Mouse (Mus musculus) liver, embryonic 12.5 days (tissue): ENCODE results near the gene Casz1. TPM values are rescaled to one million over a fixed set of nuclear protein-coding genes. Genes with fewer than 3 reads are reported as not detected.
A peak's percentile ranks its signal among the peaks of the same experiment; 100 is the strongest.

Experiments
- ATAC-seq: fragments of 200-750 bp; cut with Nextera tagmentation; 2 replicates; pipeline ENCODE4 v1.8.0; 2017; ENCODE audit warnings: moderate number of reproducible peaks, mild to moderate bottlenecking, moderate library complexity
- H3K27ac ChIP-seq: fragments of 300-500 bp; sonication (generic); 2 replicates; pipeline ENCODE4 v1.5.1; 2016; ENCODE audit warnings: mild to moderate bottlenecking
- H3K27me3 ChIP-seq: fragments of 300-500 bp; sonication (generic); replicated peaks from 2 replicates; pipeline ENCODE4 v1.6.1; 2016; ENCODE audit warnings: mild to moderate bottlenecking, moderate library complexity
- H3K36me3 ChIP-seq: fragments of 300-500 bp; sonication (generic); 2 replicates; pipeline ENCODE4 v1.6.1; 2016; ENCODE audit warnings: mild to moderate bottlenecking, moderate library complexity
- H3K4me1 ChIP-seq: fragments of 300-500 bp; sonication (generic); 2 replicates; pipeline ENCODE4 v1.6.1; 2016
- H3K4me2 ChIP-seq: fragments of 300-500 bp; sonication (generic); 2 replicates; pipeline ENCODE4 v1.6.1; 2016; ENCODE audit warnings: mild to moderate bottlenecking, moderate library complexity
- H3K4me3 ChIP-seq: fragments of 300-500 bp; sonication (generic); 2 replicates; pipeline ENCODE4 v1.5.1; 2016; ENCODE audit warnings: mild to moderate bottlenecking, moderate library complexity
- H3K9ac ChIP-seq: fragments of 300-500 bp; sonication (generic); 2 replicates; pipeline ENCODE4 v1.6.1; 2016; ENCODE audit warnings: mild to moderate bottlenecking, moderate library complexity
- H3K9me3 ChIP-seq: fragments of 300-500 bp; sonication (generic); replicated peaks from 2 replicates; pipeline ENCODE4 v1.6.1; 2016; ENCODE audit warnings: mild to moderate bottlenecking, moderate library complexity
- WGBS: fragments of 180-500 bp; shearing (Covaris S2); methylation state at CpG from one replicate; pipeline ENCODE4 v1.1.7; 2016; ENCODE audit not compliant: insufficient replicate concordance; 5-methylcytosine and 5-hydroxymethylcytosine counted together
- polyA plus RNA-seq: library from polyadenylated mRNA; unstranded; fragments of >200 nt; fragmentation: Nextera tagmentation; extraction: Ambion mirVana; gene quantifications from 2 replicates; pipeline ENCODE4 v1.2.1, GENCODE M21; 2016

Gene Casz1
- polyA plus RNA-seq, result 0.50 and 0.60 TPM in 2 replicates

DNA sequence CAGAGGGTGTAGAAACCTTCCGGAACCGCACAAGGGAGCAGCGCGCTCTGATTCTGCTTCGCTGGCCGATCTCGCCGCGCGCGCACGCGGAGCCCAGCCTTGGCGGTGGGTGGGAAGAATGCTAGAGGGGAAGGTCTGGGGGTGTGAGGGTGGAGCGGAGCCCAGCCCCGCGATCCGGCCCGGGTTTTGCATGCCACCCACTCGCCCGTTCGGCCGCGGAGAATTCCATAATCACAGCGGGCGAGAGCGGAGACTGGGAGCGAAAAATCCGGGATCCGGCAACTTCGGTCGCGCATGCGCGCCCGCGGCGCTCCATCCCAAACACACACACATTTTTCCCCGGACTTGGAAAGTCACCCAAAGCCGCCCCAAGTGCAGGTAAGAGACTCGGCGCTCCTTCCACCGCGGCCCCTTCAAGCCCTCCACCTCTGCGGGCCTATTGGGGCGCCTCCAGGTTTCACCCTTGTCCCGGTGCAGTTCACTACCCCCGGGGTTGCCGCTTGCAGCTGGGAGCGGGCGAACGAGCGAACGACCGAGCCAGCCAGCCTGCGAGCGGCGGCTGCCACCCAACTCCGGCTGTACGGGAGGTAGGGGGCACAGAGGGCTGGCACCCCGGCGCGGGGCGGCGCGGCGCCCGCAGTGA is at the start of gene Casz1:
Casz1 (plus strand) TSS at position 293 of the 643 bp plus-strand sequence.
- Histone ChIP-seq H3K9me3 (no peaks in the 10 kb centered on the region), H3K4me2 (peak within 1 kb of the TSS; percentile 72), H3K27ac (no peak within 1 kb of the TSS), H3K4me1 (peaks cover 20% of the 10 kb centered on the region), H3K4me3 (peak within 1 kb of the TSS; percentile 50), H3K27me3 (peaks cover 96% of the 10 kb centered on the region), H3K36me3 (no peaks in the 10 kb centered on the region), H3K9ac (no peak within 1 kb of the TSS)
- peak; percentile 33 for ATAC-seq
- under 1% methylated on average over 68 of the region's 68 CpGs for whole genome bisulfite sequencing

DNA sequence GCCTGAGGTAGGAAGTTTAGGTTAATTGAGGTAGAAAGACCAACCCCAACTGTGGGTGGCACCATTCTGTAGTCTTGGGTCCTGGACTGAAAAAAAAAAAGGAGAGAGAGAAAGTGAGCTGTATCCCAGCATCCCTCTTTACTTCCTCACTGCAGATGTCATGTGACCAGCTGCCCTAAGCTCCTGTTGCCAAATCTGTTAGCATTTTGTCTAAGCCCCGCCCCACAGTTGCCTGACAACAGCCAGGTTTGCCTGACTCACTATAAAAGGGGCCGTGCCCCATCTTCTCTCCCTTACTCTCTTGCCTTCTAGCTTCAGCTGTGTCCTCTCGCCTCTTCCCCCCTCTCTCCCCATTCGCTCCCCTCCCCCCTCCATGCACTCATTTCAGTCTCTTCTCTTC is 45.4 kb upstream of the Casz1 start:
- Histone ChIP-seq H3K27ac (no peak overlapping the region), H3K27me3 (no peaks in the 10 kb centered on the region), H3K9me3 (no peaks in the 10 kb centered on the region), H3K36me3 (no peaks in the 10 kb centered on the region), H3K4me1 (no peaks in the 10 kb centered on the region), H3K9ac (no peak overlapping the region), H3K4me3 (no peak overlapping the region), H3K4me2 (no peak overlapping the region)
- 13% methylated on average over 4 of the region's 4 CpGs for WGBS
- ATAC-seq, result no peak

DNA sequence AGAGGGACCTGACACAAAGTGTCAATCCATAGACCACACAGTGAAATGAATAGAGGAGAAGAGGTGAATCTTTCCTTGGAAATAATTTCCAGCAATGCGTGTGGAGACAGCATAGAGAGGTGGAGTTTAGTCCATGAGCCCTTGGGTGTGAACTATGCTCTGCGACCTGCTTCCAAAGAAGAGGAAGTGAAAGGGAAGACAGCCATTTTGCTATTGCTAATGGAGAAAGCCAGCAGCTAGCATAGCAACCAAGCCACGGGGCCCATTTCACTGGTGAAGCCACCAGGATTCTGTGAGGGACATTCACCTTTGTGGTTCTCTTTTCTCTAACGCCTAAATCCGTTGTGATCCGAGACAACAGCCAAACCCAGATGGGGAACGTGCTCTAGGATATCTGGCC is 44.1 kb upstream of the Casz1 start:
- 65% methylated on average over 7 of the region's 7 CpGs for WGBS
- Histone ChIP-seq H3K4me1 (no peaks in the 10 kb centered on the region), H3K27me3 (no peaks in the 10 kb centered on the region), H3K27ac (no peak overlapping the region), H3K9me3 (no peaks in the 10 kb centered on the region), H3K9ac (no peak overlapping the region), H3K4me3 (no peak overlapping the region), H3K4me2 (no peak overlapping the region), H3K36me3 (no peaks in the 10 kb centered on the region)
- ATAC-seq, result no peak

DNA sequence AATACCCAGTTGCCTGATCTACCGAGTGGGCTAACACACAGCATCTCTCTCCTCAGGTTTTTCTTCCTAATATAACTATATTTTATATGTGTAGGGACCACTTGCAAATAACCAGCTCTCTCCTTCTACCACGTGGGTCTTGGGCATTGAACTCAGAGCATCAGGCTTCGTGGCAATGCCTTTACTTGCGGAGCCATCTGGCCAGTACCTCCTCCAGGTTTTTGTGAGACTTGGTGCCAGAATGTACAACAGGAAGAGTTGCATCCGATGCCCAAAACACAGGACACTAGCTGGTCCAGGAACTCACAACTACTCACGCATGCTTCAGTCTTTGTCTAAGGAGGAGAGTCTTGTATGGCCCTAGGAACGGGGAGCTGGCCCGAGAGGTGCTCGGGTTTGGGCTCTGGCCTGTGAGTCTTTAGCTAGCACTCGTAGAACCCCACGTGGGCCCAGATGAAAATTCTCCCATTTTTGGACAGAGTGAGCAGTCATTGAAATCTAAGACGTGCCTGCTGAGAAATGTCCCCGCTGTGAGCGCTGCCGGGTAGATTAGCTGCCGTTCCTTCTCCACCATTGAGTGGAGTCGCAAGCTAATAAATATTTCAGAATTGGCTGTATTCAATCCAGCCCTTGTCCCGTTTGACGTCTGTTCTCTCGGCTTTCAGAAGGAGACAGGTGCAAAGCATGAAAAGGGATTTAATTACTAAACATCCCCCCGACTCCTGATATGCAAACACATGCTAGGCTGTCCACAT is 38.0 kb upstream of the Casz1 start:
- 68% methylated on average over 21 of the region's 21 CpGs for whole genome bisulfite sequencing
- peaks cover 36% of the 10 kb centered on the region for H3K27me3 ChIP-seq
- H3K9me3 ChIP-seq, result no peaks in the 10 kb centered on the region
- no peak overlapping the region for H3K27ac ChIP-seq
- no peak for ATAC-seq
- H3K36me3 ChIP-seq, result no peaks in the 10 kb centered on the region
- H3K9ac ChIP-seq, result no peak overlapping the region
- H3K4me3 ChIP-seq, result no peak overlapping the region
- H3K4me1 ChIP-seq, result no peaks in the 10 kb centered on the region
- H3K4me2 ChIP-seq, result no peak overlapping the region

DNA sequence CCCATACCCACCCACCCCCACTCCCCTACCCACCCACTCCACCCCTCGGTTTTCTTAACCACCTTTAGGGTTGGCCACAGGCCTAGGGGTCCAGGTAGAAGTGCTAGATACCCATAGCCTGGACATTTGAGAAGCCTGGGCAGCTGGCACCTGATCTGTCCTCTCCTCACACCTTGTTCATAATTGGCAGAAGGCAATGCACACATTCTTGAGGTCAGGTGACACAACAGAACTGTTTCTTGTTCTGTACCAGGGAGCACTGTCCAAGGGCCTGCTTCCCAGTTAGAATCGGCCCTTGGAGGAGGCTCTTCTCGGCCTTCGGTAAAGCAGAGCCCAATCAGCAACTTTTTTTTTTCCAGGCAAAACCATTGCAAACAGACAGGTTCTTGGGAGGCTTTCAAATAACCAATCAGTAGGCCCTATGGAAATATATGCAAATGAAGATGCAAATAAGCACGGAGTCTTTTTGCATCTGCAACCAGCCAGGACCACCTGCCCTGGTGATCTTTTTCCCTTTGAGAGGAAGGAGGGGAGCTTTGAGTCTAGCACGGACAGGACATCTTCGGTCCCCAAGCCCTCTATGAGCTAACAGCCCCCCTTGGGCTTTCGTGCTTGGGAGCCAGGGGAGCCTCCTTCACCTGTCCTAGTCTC is 36.4 kb upstream of the Casz1 start:
- H3K27me3 ChIP-seq, result peaks cover 52% of the 10 kb centered on the region
- H3K4me3 ChIP-seq, result no peak overlapping the region
- no peaks in the 10 kb centered on the region for H3K4me1 ChIP-seq
- H3K9ac ChIP-seq, result no peak overlapping the region
- WGBS, result 41% methylated on average over 8 of the region's 8 CpGs
- no peaks in the 10 kb centered on the region for H3K36me3 ChIP-seq
- ATAC-seq, result no peak
- H3K27ac ChIP-seq, result no peak overlapping the region
- no peaks in the 10 kb centered on the region for H3K9me3 ChIP-seq
- no peak overlapping the region for H3K4me2 ChIP-seq

DNA sequence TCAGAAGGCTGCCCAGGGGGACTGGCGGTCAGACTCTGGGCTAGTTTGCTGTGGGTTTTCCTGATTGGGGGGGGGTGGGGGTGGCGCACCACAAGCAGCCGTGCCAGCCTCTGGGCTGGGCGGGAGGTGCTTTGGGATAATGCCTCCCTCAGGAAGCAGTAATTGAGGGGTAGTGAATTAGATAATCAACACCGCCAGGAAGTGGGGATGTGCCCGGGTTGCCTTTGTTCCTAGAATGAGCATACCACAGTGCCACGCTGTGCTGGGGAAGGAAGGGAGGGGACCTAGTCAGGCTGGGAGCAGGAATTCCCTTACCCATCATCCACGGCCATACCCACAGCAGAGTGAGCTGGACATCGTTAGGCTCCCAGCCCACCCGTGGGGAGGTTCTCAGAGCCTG is 35.6 kb upstream of the Casz1 start:
- Histone ChIP-seq H3K4me2 (no peak overlapping the region), H3K9me3 (no peaks in the 10 kb centered on the region), H3K4me1 (no peaks in the 10 kb centered on the region), H3K27me3 (peaks cover 60% of the 10 kb centered on the region), H3K9ac (no peak overlapping the region), H3K4me3 (no peak overlapping the region), H3K36me3 (no peaks in the 10 kb centered on the region), H3K27ac (no peak overlapping the region)
- ATAC-seq, result no peak
- WGBS, result 55% methylated on average over 10 of the region's 10 CpGs

DNA sequence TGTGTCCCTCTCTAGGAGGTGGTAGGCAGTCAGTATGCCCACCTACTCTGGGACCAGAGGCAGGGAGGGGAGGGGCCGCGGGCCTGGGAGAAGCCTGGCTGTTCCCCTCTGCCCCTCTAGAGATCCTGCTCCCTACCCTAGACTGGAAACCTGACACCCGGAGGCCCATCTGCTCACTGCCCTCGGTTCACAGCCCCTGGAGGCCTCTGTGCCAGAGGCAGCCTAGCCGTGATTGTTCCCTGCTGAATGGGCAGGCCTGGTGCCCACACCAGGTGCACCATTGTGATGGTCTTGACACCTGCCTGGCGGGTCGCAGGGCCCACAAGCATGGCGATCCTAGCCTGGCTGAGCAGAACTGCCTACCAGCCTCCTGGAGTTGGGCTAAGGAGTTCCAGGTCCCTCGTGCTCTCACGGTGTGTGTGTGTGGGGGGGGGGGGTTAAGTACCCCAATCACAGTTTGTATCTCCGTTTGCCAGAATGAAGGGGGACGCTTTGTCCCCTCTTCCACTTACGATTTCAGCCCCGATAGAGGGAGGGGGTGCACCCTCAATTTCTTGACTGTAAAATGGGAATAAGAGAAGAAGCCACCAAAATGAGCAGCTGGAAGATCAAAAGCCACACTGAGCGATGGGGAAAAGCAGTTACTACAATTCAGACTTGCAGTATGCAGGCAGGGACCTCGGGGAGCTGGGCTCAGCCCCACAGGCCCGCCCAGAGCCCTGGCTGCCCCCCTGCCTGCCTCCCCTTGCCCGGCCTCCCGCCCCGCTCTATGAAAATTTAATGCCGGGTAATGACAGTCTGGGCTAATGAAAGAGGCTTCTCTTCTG is 33.4 kb upstream of the Casz1 start:
- H3K27me3 ChIP-seq, result peaks cover 77% of the 10 kb centered on the region

DNA sequence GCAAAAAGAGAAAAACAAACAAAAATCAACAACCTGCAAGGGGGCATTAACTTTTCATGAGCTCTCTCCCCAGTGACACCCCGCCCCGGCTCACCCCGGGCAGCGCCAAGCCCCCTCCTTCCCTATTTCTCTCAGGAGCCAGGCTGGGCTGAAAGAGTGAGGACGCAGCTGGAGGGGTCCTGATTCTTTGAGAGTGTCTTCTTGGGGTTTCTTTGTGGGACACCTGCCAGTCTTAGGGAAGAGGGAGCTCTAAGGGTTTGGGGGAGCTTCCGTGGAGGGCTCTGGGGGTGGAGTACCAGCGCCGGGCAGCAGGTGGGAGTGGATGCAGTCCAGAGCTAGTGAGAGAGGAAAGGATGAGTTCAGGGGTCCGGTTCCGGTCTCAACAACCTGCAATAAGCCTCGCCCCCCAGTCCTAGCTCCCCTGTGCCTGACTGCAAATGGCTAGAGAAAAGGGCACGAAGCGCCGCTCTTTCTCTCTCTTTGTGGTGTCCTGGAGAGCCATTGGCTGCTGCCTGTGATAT is 32.8 kb upstream of the Casz1 start:
- Histone ChIP-seq H3K9me3 (no peaks in the 10 kb centered on the region), H3K4me3 (no peak overlapping the region), H3K27ac (no peak overlapping the region), H3K36me3 (no peaks in the 10 kb centered on the region), H3K4me2 (no peak overlapping the region), H3K9ac (no peak overlapping the region), H3K27me3 (peaks cover 84% of the 10 kb centered on the region), H3K4me1 (no peaks in the 10 kb centered on the region)
- no peak for ATAC-seq
- 13% methylated on average over 14 of the region's 14 CpGs for WGBS

More for the DNA sequence above, 33.4 kb upstream of the Casz1 start:
- 12% methylated on average over 21 of the region's 21 CpGs for WGBS
- Histone ChIP-seq H3K4me2 (no peak overlapping the region), H3K9me3 (no peaks in the 10 kb centered on the region), H3K36me3 (no peaks in the 10 kb centered on the region), H3K4me1 (no peaks in the 10 kb centered on the region), H3K27ac (no peak overlapping the region), H3K9ac (no peak overlapping the region), H3K4me3 (no peak overlapping the region)
- no peak for ATAC-seq

DNA sequence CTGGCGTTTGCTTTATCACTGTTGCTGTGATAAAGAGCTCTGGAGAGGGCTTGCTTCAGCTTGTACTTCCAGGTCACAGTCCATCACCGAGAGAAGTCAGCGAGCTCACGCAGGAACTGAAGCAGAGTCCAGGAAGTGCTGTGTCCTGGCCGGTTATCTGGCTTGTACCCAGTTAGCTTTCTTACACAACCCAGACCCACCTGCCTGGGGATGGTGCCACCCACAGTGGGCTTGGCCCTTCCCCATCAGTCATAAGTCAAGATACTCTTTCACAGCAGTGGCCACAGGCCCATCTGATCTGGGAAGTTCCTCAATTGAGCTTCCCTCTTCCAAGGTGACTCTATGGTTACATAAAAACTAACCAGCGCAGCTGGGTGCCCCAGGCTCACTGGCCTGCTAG is 31.6 kb upstream of the Casz1 start:
- H3K36me3 ChIP-seq, result no peaks in the 10 kb centered on the region
- no peak overlapping the region for H3K4me3 ChIP-seq
- ATAC-seq, result no peak
- no peaks in the 10 kb centered on the region for H3K9me3 ChIP-seq
- no peak overlapping the region for H3K27ac ChIP-seq
- WGBS, result 27% methylated on average over 6 of the region's 6 CpGs
- no peaks in the 10 kb centered on the region for H3K4me1 ChIP-seq
- peaks cover 88% of the 10 kb centered on the region for H3K27me3 ChIP-seq
- no peak overlapping the region for H3K4me2 ChIP-seq
- H3K9ac ChIP-seq, result no peak overlapping the region

DNA sequence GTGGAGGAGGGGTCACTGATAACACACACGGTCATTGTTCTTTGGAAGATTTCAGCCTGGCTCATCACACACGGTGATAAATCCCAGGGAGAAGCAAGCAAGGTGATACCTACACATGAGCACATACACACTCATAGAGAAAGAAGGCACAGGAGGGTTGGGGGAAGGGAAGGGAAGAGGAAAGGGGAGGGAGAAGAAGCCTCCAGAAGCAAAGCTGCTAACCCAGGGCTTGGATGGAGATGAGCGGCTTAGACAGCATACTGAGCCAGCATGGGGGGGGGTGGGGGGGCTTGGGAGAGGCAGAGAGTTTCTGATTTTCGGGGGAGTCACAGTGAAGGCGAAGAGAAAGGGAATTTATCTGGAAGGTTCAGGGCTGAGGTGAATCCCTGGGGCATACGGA is 30.2 kb upstream of the Casz1 start:
- H3K27ac ChIP-seq, result no peak overlapping the region
- H3K4me2 ChIP-seq, result no peak overlapping the region
- H3K9ac ChIP-seq, result no peak overlapping the region
- H3K27me3 ChIP-seq, result peaks cover 88% of the 10 kb centered on the region
- no peaks in the 10 kb centered on the region for H3K9me3 ChIP-seq
- no peaks in the 10 kb centered on the region for H3K4me1 ChIP-seq
- ATAC-seq, result no peak
- no peaks in the 10 kb centered on the region for H3K36me3 ChIP-seq
- 55% methylated on average over 6 of the region's 6 CpGs for WGBS
- no peak overlapping the region for H3K4me3 ChIP-seq

DNA sequence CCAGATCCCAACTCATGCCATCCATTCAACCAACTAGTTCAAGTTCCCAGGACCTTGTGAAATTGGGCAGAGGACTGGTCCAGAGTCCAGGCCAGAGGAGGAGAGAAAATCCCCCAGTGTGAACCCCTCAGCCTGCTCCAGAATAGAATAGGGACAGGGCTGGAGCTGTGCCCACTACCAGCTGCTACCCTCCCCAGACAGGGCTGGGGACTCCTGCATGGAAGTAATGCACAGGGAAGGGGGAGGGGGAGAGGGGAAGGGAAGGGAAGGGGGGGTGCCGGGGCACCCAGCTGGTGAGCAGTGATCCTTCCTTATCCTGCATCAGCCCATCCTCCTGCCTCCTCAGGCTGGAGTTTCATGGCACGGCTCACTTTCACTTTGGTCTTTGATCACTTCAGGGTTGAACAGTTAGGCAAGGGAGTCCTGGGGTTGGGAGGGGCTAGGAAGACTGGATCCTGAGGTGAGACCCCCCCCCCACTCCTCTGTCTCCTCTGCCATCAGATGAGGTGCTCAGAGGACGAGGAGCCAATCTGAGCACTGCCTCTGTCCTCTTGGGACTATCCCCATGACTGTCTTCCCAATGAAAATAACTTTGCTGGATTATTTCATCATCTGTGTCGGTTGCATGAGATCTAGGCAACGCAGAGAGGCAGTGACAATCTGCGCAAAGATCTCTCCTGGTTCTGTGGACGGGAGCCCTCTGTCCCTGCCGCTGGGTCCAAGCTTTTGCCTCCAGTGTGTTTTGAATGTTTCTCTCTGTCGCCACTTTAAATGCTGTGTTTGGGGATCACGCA is 28.6 kb upstream of the Casz1 start:
- WGBS, result 44% methylated on average over 10 of the region's 10 CpGs
- Histone ChIP-seq H3K4me1 (no peaks in the 10 kb centered on the region), H3K9me3 (no peaks in the 10 kb centered on the region), H3K4me3 (no peak overlapping the region), H3K27ac (no peak overlapping the region), H3K27me3 (peaks cover 77% of the 10 kb centered on the region), H3K4me2 (no peak overlapping the region), H3K36me3 (no peaks in the 10 kb centered on the region), H3K9ac (no peak overlapping the region)
- no peak for ATAC-seq
